In genomic region chr7:19402535-19403112, GRCm38 (mm10) we compare ENCODE assay signal across 25 mouse cellular contexts. TPM values are rescaled to one million over a fixed set of nuclear protein-coding genes. Genes with fewer than 3 reads are reported as not detected.
A peak's percentile ranks its signal among the peaks of the same experiment; 100 is the strongest.
DNase-seq lines count a peak whose midpoint lies in the region; ATAC-seq lines count a peak whose summit lies in the region.
"Had no signal": no experiment of that assay in that cellular context is flagged by ENCODE, and none has a peak within 500 bp of the region (broad histone marks: within the 10 kb centered on the region; RNA-seq: fewer than 3 reads in every experiment).

No protein-coding gene starts in this region.

- intact Hi-C loops in heart, postnatal 25 days (cut with DNase I) = no loop called here

- 86% methylated on average over 9 of the region's 9 CpGs for WGBS in forebrain, embryonic 13.5 days
- WGBS in forebrain, embryonic 10.5 days = 91% methylated on average over 9 of the region's 9 CpGs
- WGBS in heart, embryonic 11.5 days (ENCODE audit: insufficient replicate concordance) = 78% methylated on average over 9 of the region's 9 CpGs

- ATAC-seq in forebrain, embryonic 13.5 days = no peak
- ATAC-seq in heart, embryonic 11.5 days (replicated peaks; ENCODE audit: insufficient number of reproducible peaks, low FRiP score, low TSS enrichment) = no peak
- ATAC-seq: hindbrain, postnatal 0 days had no signal

- H3K9ac ChIP-seq in forebrain, embryonic 13.5 days = no peak overlapping the region
- 0 out of 2 replicates have a peak overlapping the region, but pooled peaks have one; percentile 16 for H3K9ac ChIP-seq in heart, embryonic 11.5 days (ENCODE audit: low read depth, low read length)
- H3K9ac ChIP-seq: embryonic facial prominence, embryonic 15.5 days; forebrain, embryonic 12.5 days; hindbrain, embryonic 14.5 days had no signal

- peaks cover 76% of the 10 kb centered on the region for H3K27me3 ChIP-seq in forebrain, embryonic 13.5 days
- H3K27me3 ChIP-seq in forebrain, embryonic 10.5 days (ENCODE audit: poor library complexity, severe bottlenecking) = peaks cover 93% of the 10 kb centered on the region
- peaks cover 45% of the 10 kb centered on the region for H3K27me3 ChIP-seq in heart, embryonic 11.5 days (ENCODE audit: control insufficient read depth, insufficient read depth, low read length)

- no peak for DNase-seq in forebrain, embryonic 10.5 days (ENCODE audit: extremely low spot score, low spot score)
- DNase-seq in heart, postnatal 25 days (ENCODE audit: low spot score) = no peak
- DNase-seq in retina, postnatal 1 day = peak; percentile 65
- DNase-seq in retina, embryonic 14.5 days (ENCODE audit: low spot score) = no peak
- DNase-seq in urinary bladder, postnatal 25 days (ENCODE audit: low spot score) = no peak
- DNase-seq: adrenal gland, adult 8-10 months; adrenal gland, postnatal 25 days; cerebellum, adult 18-20 months; cerebellum, adult 9-10 months; cerebellum, postnatal 14 days; gastrocnemius, postnatal 25 days; heart, adult 2 months; heart, postnatal 10 days; heart, postnatal 4 days had no signal

- peaks cover 9% of the 10 kb centered on the region for H3K9me3 ChIP-seq in forebrain, embryonic 13.5 days (replicated peaks)
- peaks cover 9% of the 10 kb centered on the region for H3K9me3 ChIP-seq in forebrain, embryonic 10.5 days
- peaks cover 5% of the 10 kb centered on the region for H3K9me3 ChIP-seq in heart, embryonic 11.5 days (replicated peaks; ENCODE audit: control insufficient read depth, low read length)
- H3K9me3 ChIP-seq: embryonic facial prominence, embryonic 15.5 days; heart, embryonic 15.5 days had no signal

- no peak overlapping the region for H3K4me2 ChIP-seq in forebrain, embryonic 13.5 days
- H3K4me2 ChIP-seq in heart, embryonic 11.5 days = no peak overlapping the region

- no peaks in the 10 kb centered on the region for H3K36me3 ChIP-seq in forebrain, embryonic 13.5 days (ENCODE audit: poor library complexity, severe bottlenecking)
- no peaks in the 10 kb centered on the region for H3K36me3 ChIP-seq in forebrain, embryonic 10.5 days (replicated peaks)
- no peaks in the 10 kb centered on the region for H3K36me3 ChIP-seq in heart, embryonic 11.5 days (ENCODE audit: control insufficient read depth, insufficient read depth, low read length)
- H3K36me3 ChIP-seq: embryonic facial prominence, embryonic 12.5 days; embryonic facial prominence, embryonic 15.5 days; forebrain, embryonic 12.5 days; heart, embryonic 12.5 days; heart, embryonic 15.5 days had no signal

- H3K27ac ChIP-seq in forebrain, embryonic 13.5 days = no peak overlapping the region
- no peak overlapping the region for H3K27ac ChIP-seq in forebrain, embryonic 10.5 days
- H3K27ac ChIP-seq in heart, embryonic 11.5 days (ENCODE audit: low read depth, low read length) = no peak overlapping the region
- H3K27ac ChIP-seq: embryonic facial prominence, embryonic 12.5 days; embryonic facial prominence, embryonic 15.5 days; forebrain, embryonic 12.5 days; heart, adult 2 months; heart, embryonic 15.5 days; hindbrain, embryonic 14.5 days; hindbrain, postnatal 0 days had no signal

- H3K4me3 ChIP-seq in forebrain, embryonic 13.5 days = 0 out of 2 replicates have a peak overlapping the region, but pooled peaks have one; percentile 9
- H3K4me3 ChIP-seq in forebrain, embryonic 10.5 days = no peak overlapping the region
- H3K4me3 ChIP-seq in heart, embryonic 11.5 days (ENCODE audit: low read depth, low read length) = no peak overlapping the region

- peaks cover 20% of the 10 kb centered on the region for H3K4me1 ChIP-seq in forebrain, embryonic 13.5 days
- H3K4me1 ChIP-seq in forebrain, embryonic 10.5 days = peaks cover 28% of the 10 kb centered on the region
- 0 out of 2 replicates have a peak, but pooled peaks cover 8% of the 10 kb centered on the region for H3K4me1 ChIP-seq in heart, embryonic 11.5 days (ENCODE audit: control insufficient read depth, insufficient read depth, low read length)

RNA-seq across cellular contexts. Expression of gene Klc3, which starts 1.3 kb away (rescaled TPM):
- 1.5 and 2.6 TPM in 2 replicates for polyA plus RNA-seq in forebrain, embryonic 13.5 days (2015; fragmentation: Nextera tagmentation; extraction: Ambion mirVana)
- polyA plus RNA-seq in forebrain, embryonic 10.5 days (2016; fragmentation: Nextera tagmentation; extraction: Ambion mirVana) = 3.6 and 4.8 TPM in 2 replicates
- polyA plus RNA-seq in heart, embryonic 11.5 days (2014; fragmentation: Nextera tagmentation; extraction: Ambion mirVana) = 2.2 and 3.7 TPM in 2 replicates
- total RNA-seq in heart, postnatal 25 days (2021) = under 1 TPM; 0.23 to 0.31 TPM

RNA-seq across cellular contexts. Expression of gene Ckm, which starts 2.0 kb away (rescaled TPM):
- not detected in 2 replicates for polyA plus RNA-seq in forebrain, embryonic 13.5 days (2015; fragmentation: Nextera tagmentation; extraction: Ambion mirVana)
- not detected in 2 replicates for polyA plus RNA-seq in forebrain, embryonic 10.5 days (2016; fragmentation: Nextera tagmentation; extraction: Ambion mirVana)
- 11.0 and 13.3 TPM in 2 replicates for polyA plus RNA-seq in heart, embryonic 11.5 days (2014; fragmentation: Nextera tagmentation; extraction: Ambion mirVana)
- total RNA-seq in heart, postnatal 25 days (2021) = 1,000 to 10,000 TPM; 4,463 to 5,048 TPM
- total RNA-seq: adrenal gland, adult 8-10 months; adrenal gland, postnatal 25 days had no signal
- polyA plus RNA-seq: forebrain, embryonic 12.5 days; hindbrain, embryonic 11.5 days; hindbrain, embryonic 14.5 days had no signal

RNA-seq across cellular contexts. Expression of gene Ercc2, which starts 20.8 kb away (rescaled TPM):
- 20.4 and 24.9 TPM in 2 replicates for polyA plus RNA-seq in forebrain, embryonic 13.5 days (2015; fragmentation: Nextera tagmentation; extraction: Ambion mirVana)
- 26.9 and 28.7 TPM in 2 replicates for polyA plus RNA-seq in forebrain, embryonic 10.5 days (2016; fragmentation: Nextera tagmentation; extraction: Ambion mirVana)
- polyA plus RNA-seq in heart, embryonic 11.5 days (2014; fragmentation: Nextera tagmentation; extraction: Ambion mirVana) = 6.1 and 6.6 TPM in 2 replicates
- total RNA-seq in heart, postnatal 25 days (2021) = 10 to 100 TPM; 10.8 to 12.6 TPM

RNA-seq across cellular contexts. Expression of gene Ppp1r13l, which starts 43.1 kb away (rescaled TPM):
- polyA plus RNA-seq in forebrain, embryonic 13.5 days (2015; fragmentation: Nextera tagmentation; extraction: Ambion mirVana) = 3.6 and 4.1 TPM in 2 replicates
- 5.4 and 6.3 TPM in 2 replicates for polyA plus RNA-seq in forebrain, embryonic 10.5 days (2016; fragmentation: Nextera tagmentation; extraction: Ambion mirVana)
- 12.4 and 17.6 TPM in 2 replicates for polyA plus RNA-seq in heart, embryonic 11.5 days (2014; fragmentation: Nextera tagmentation; extraction: Ambion mirVana)
- total RNA-seq in heart, postnatal 25 days (2021) = 10 to 100 TPM; 36.5 to 40.5 TPM
- polyA plus RNA-seq: inflammation-experienced regulatory T-cells, adult 6 months had no signal

RNA-seq across cellular contexts. Expression of gene Cd3eap, which starts 43.3 kb away (rescaled TPM):
- 21.4 and 23.2 TPM in 2 replicates for polyA plus RNA-seq in forebrain, embryonic 13.5 days (2015; fragmentation: Nextera tagmentation; extraction: Ambion mirVana)
- polyA plus RNA-seq in forebrain, embryonic 10.5 days (2016; fragmentation: Nextera tagmentation; extraction: Ambion mirVana) = 30.9 and 32.2 TPM in 2 replicates
- 17.6 and 18.9 TPM in 2 replicates for polyA plus RNA-seq in heart, embryonic 11.5 days (2014; fragmentation: Nextera tagmentation; extraction: Ambion mirVana)
- 1 to 10 TPM; 9.1 to 9.7 TPM for total RNA-seq in heart, postnatal 25 days (2021)

Comparison
In these comparisons a context has a peak if more than half of its experiments do, and no peak if none do; other contexts are left out.
1. RNA of gene Ckm, which starts 2.0 kb away (polyA plus RNA-seq): 11.0 to 13.3 TPM in heart, embryonic 11.5 days; not detected in forebrain, embryonic 13.5 days and not detected in forebrain, embryonic 10.5 days; every median in the first group is over 10 times any median in the second.